Mouse (Mus musculus): Measurements from ENCODE around the gene Lactb. TPM values are rescaled to one million over a fixed set of nuclear protein-coding genes. Genes with fewer than 3 reads are reported as not detected.
A peak's percentile ranks its signal among the peaks of the same experiment; 100 is the strongest.

The Lactb gene
- polyA plus RNA-seq, 1 experiment = 9.5 TPM

- DNase-seq (ENCODE audit: low read depth in 1 of 2, low spot score in 2 of 2) = peak; percentile 86 to 92
- Histone ChIP-seq H3K36me3 (ENCODE audit: control insufficient read depth, insufficient read depth, low read length) (peaks cover 9% of the 10 kb centered on the region), H3K27me3 (ENCODE audit: control insufficient read depth, insufficient read depth, low read length) (no peaks in the 10 kb centered on the region), H3K4me1 (ENCODE audit: control insufficient read depth, insufficient read depth, insufficient read length) (peaks cover 2% of the 10 kb centered on the region; the same call in 1 of the 2 replicates), H3K4me3 (ENCODE audit: extremely low read depth, insufficient read depth, insufficient read length) (peak within 1 kb of the TSS; percentile 68), H3K27ac (ENCODE audit: insufficient read depth, low read length) (peak within 1 kb of the TSS; percentile 91)
- under 1% methylated on average over 75 of the region's 77 CpGs for WGBS
- no peak for TF ChIP-seq CTCF (IDR thresholded peaks at IDR 0.05; ENCODE audit: extremely low read depth, insufficient read depth, insufficient read length, insufficient replicate concordance)
- TF ChIP-seq POLR2A (IDR thresholded peaks at IDR 0.05; ENCODE audit: low read depth, low read length) = peak; percentile 45
These were observed 29.3 kb downstream of the Lactb start, which contains the start of gene Rps27l for GRCm38 (mm10) chr9:66945647-66946641. Gene Rps27l (plus strand): TSS chr9:66946086.

GRCm38 (mm10) chr9:66945161-66945560 lies 30.1 kb downstream of the Lactb start:
- no peak for TF ChIP-seq CTCF (IDR thresholded peaks at IDR 0.05; ENCODE audit: extremely low read depth, insufficient read depth, insufficient read length, insufficient replicate concordance)
- no peak for TF ChIP-seq POLR2A (IDR thresholded peaks at IDR 0.05; ENCODE audit: low read depth, low read length)
- WGBS = 12% methylated on average over 4 of the region's 4 CpGs

GRCm38 (mm10) chr9:66938836-66939235 lies 36.4 kb downstream of the Lactb start:
- no peaks in the 10 kb centered on the region for H3K4me1 ChIP-seq (ENCODE audit: control insufficient read depth, insufficient read depth, insufficient read length)
- H3K36me3 ChIP-seq (ENCODE audit: control insufficient read depth, insufficient read depth, low read length) = no peaks in the 10 kb centered on the region
- H3K27me3 ChIP-seq (ENCODE audit: control insufficient read depth, insufficient read depth, low read length) = no peaks in the 10 kb centered on the region
- peak; percentile 38 to 59 for DNase-seq (ENCODE audit: low read depth in 1 of 2, low spot score in 2 of 2)
- H3K4me3 ChIP-seq (ENCODE audit: extremely low read depth, insufficient read depth, insufficient read length) = no peak overlapping the region
- WGBS = 1% methylated on average over 4 of the region's 4 CpGs
- no peak overlapping the region for H3K27ac ChIP-seq (ENCODE audit: insufficient read depth, low read length)
- no peak for TF ChIP-seq POLR2A (IDR thresholded peaks at IDR 0.05; ENCODE audit: low read depth, low read length)
- peak; percentile 53; the same call in 1 of the 2 replicates for TF ChIP-seq CTCF (IDR thresholded peaks at IDR 0.05; ENCODE audit: extremely low read depth, insufficient read depth, insufficient read length, insufficient replicate concordance)

More at GRCm38 (mm10) chr9:66945161-66945560, 30.1 kb downstream of the Lactb start:
- Histone ChIP-seq H3K36me3 (ENCODE audit: control insufficient read depth, insufficient read depth, low read length) (peaks cover 9% of the 10 kb centered on the region), H3K4me1 (ENCODE audit: control insufficient read depth, insufficient read depth, insufficient read length) (peaks cover 2% of the 10 kb centered on the region; the same call in 1 of the 2 replicates), H3K4me3 (ENCODE audit: extremely low read depth, insufficient read depth, insufficient read length) (peak overlapping the region; percentile 68), H3K27ac (ENCODE audit: insufficient read depth, low read length) (peak overlapping the region; percentile 91), H3K27me3 (ENCODE audit: control insufficient read depth, insufficient read depth, low read length) (no peaks in the 10 kb centered on the region)
- no peak for DNase-seq (ENCODE audit: low read depth in 1 of 2, low spot score in 2 of 2)

GRCm38 (mm10) chr9:66937507-66937906 lies 37.8 kb downstream of the Lactb start:
- WGBS = 63% methylated on average over 8 of the region's 8 CpGs
- Histone ChIP-seq H3K36me3 (ENCODE audit: control insufficient read depth, insufficient read depth, low read length) (no peaks in the 10 kb centered on the region), H3K4me3 (ENCODE audit: extremely low read depth, insufficient read depth, insufficient read length) (no peak overlapping the region), H3K27me3 (ENCODE audit: control insufficient read depth, insufficient read depth, low read length) (no peaks in the 10 kb centered on the region), H3K27ac (ENCODE audit: insufficient read depth, low read length) (no peak overlapping the region), H3K4me1 (ENCODE audit: control insufficient read depth, insufficient read depth, insufficient read length) (no peaks in the 10 kb centered on the region)
- DNase-seq (ENCODE audit: low read depth in 1 of 2, low spot score in 2 of 2) = no peak
- TF ChIP-seq CTCF (IDR thresholded peaks at IDR 0.05; ENCODE audit: extremely low read depth, insufficient read depth, insufficient read length, insufficient replicate concordance) (no peak), POLR2A (IDR thresholded peaks at IDR 0.05; ENCODE audit: low read depth, low read length) (no peak)

GRCm38 (mm10) chr9:66933869-66934808 lies 41.1 kb downstream of the Lactb start:
- no peaks in the 10 kb centered on the region for H3K36me3 ChIP-seq (ENCODE audit: control insufficient read depth, insufficient read depth, low read length)
- H3K4me3 ChIP-seq (ENCODE audit: extremely low read depth, insufficient read depth, insufficient read length) = no peak overlapping the region
- H3K27ac ChIP-seq (ENCODE audit: insufficient read depth, low read length) = no peak overlapping the region
- DNase-seq (ENCODE audit: low read depth in 1 of 2, low spot score in 2 of 2) = no peak
- 91% methylated on average over 19 of the region's 19 CpGs for WGBS
- no peaks in the 10 kb centered on the region for H3K4me1 ChIP-seq (ENCODE audit: control insufficient read depth, insufficient read depth, insufficient read length)
- H3K27me3 ChIP-seq (ENCODE audit: control insufficient read depth, insufficient read depth, low read length) = no peaks in the 10 kb centered on the region
- no peak for TF ChIP-seq POLR2A (IDR thresholded peaks at IDR 0.05; ENCODE audit: low read depth, low read length)
- no peak for TF ChIP-seq CTCF (IDR thresholded peaks at IDR 0.05; ENCODE audit: extremely low read depth, insufficient read depth, insufficient read length, insufficient replicate concordance)

GRCm38 (mm10) chr9:66930351-66930750 lies 44.9 kb downstream of the Lactb start:
- no peak overlapping the region for H3K27ac ChIP-seq (ENCODE audit: insufficient read depth, low read length)
- DNase-seq (ENCODE audit: low read depth in 1 of 2, low spot score in 2 of 2) = no peak
- no peaks in the 10 kb centered on the region for H3K27me3 ChIP-seq (ENCODE audit: control insufficient read depth, insufficient read depth, low read length)
- H3K36me3 ChIP-seq (ENCODE audit: control insufficient read depth, insufficient read depth, low read length) = no peaks in the 10 kb centered on the region
- 74% methylated on average over 7 of the region's 7 CpGs for WGBS
- H3K4me3 ChIP-seq (ENCODE audit: extremely low read depth, insufficient read depth, insufficient read length) = no peak overlapping the region
- H3K4me1 ChIP-seq (ENCODE audit: control insufficient read depth, insufficient read depth, insufficient read length) = no peaks in the 10 kb centered on the region
- TF ChIP-seq POLR2A (IDR thresholded peaks at IDR 0.05; ENCODE audit: low read depth, low read length) (no peak), CTCF (IDR thresholded peaks at IDR 0.05; ENCODE audit: extremely low read depth, insufficient read depth, insufficient read length, insufficient replicate concordance) (no peak)

Measured in spleen, adult 2 months (tissue).